Mouse (Mus musculus) embryonic fibroblast, embryonic 13.5 days (primary cell): ENCODE measurements around the gene Ccnd1.
"Not testable (repeated sequence)": the region's sequence is repeated elsewhere in the genome, so short reads cannot be mapped to it uniquely, and the experiment has no call there.

ENCODE experiments used
- CTCF ChIP-seq: IDR thresholded peaks from 2 replicates; pipeline ENCODE4 v1.5.1; 2011; ENCODE audit warnings: mild to moderate bottlenecking, control low read depth, low read length, moderate library complexity, borderline replicate concordance; ENCODE audit not compliant: insufficient read depth
- POLR2A ChIP-seq: IDR thresholded peaks from 2 replicates; pipeline ENCODE4 v1.6.1; 2011; ENCODE audit warnings: low read depth, mild to moderate bottlenecking, control low read depth, low read length, moderate library complexity

GRCm38 (mm10) chr7:144890661-144891060 is 49.1 kb downstream of the Ccnd1 start:
- not testable (repeated sequence) for TF ChIP-seq CTCF, POLR2A
